Comparison of ENCODE assay signal across 8 mouse cellular contexts in the genomic region with DNA sequence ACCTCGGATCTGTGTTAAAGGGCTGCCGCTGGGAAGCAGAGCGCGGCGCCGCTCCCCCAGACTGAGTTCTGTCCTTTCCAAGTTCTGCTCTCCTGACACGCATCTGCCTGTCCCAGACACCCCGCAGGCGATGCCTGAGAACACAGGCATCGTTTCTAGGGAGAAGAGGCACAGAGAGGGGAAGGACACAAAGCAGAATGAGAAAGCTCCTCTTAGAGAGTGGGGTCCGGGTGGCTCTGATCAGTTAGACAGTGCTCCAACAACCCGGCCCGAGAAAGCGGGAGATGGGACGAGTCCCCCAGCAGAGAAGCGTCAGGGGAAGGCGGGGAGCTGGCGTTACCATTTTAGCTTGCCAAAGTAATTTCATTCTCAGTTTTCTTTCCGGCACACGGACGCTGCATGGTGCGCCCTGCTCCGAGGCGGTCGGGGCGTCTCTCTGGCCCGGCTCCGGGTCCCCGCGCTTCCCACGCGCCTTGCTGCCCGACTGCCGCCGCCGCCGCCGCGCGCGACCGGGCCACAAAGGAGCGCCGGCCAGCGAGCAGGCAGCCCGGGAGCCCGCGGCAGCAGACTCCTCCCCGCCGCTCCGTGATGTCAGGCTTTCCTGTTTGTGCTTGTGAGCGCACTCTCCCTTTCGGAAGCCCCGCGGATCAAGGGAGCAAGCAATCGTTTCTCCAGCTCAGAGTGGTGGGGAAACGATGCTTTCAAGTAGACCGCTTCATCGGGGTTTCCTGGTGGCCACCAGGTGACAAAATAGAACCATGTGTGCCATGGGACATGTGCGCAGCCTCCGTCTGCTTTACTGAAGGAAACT.
DNase-seq lines count a peak whose midpoint lies in the region; ATAC-seq and TF ChIP-seq lines count a peak whose summit lies in the region.

No protein-coding gene starts in this region.

- H3K4me1 ChIP-seq in hindbrain, embryonic 15.5 days (replicated peaks), result peaks cover 26% of the 10 kb centered on the region

- H3K9me3 ChIP-seq in hindbrain, embryonic 15.5 days, result no peaks in the 10 kb centered on the region

- intact Hi-C loops in gastrocnemius, adult 2 months (cut with DNase I), result loop anchor here (5.0 kb wide), 2 partner anchors 38 to 122 kb away; no protein-coding TSS in a partner anchor
- intact Hi-C loops in left cerebral cortex, postnatal 25 days (cut with DNase I), result loop anchor here (5.0 kb wide), 2 partner anchors 48 to 98 kb away; no protein-coding TSS in a partner anchor

- under 1% methylated on average over 61 of the region's 61 CpGs for WGBS in hindbrain, embryonic 15.5 days

- H3K36me3 ChIP-seq in hindbrain, embryonic 15.5 days, result no peaks in the 10 kb centered on the region

- H3K4me2 ChIP-seq in hindbrain, embryonic 15.5 days, result peak overlapping the region; percentile 98

- peak overlapping the region; percentile 92 for H3K27ac ChIP-seq in gastrocnemius, adult 2 months
- H3K27ac ChIP-seq in hindbrain, embryonic 15.5 days (replicated peaks), result peak overlapping the region; percentile 71

- TF ChIP-seq CTCF in gastrocnemius, adult 2 months (IDR thresholded peaks at IDR 0.05), result no peak

- H3K27me3 ChIP-seq in hindbrain, embryonic 15.5 days, result peaks cover 2% of the 10 kb centered on the region

- peak overlapping the region; percentile 49 for H3K9ac ChIP-seq in hindbrain, embryonic 15.5 days

- peak; percentile 66 for DNase-seq in T-cell, adult 2 months (ENCODE audit: low spot score)
- DNase-seq in cerebellum, adult 9-11 months, result peak; percentile 41
- DNase-seq in gastrocnemius, adult 2 months, result peak; percentile 90
- DNase-seq in left cerebral cortex, postnatal 25 days (ENCODE audit: low spot score in 2 of 2), result peak; percentile 46 to 64
- DNase-seq in right cerebral cortex, adult 2 months (ENCODE audit: low spot score in 2 of 2), result peak; percentile 50 to 65
- peak; percentile 58 to 78 for DNase-seq in urinary bladder, postnatal 36 days (ENCODE audit: low spot score in 2 of 2)

- H3K4me3 ChIP-seq in gastrocnemius, adult 2 months, result peak overlapping the region; percentile 82
- peak overlapping the region; percentile 47 for H3K4me3 ChIP-seq in hindbrain, embryonic 15.5 days

- ATAC-seq in hindbrain, embryonic 15.5 days (ENCODE audit: low FRiP score, low read depth), result peak; percentile 81
- peak; percentile 75 for ATAC-seq in megakaryocyte progenitor cell, adult 5-6 weeks (replicated peaks; ENCODE audit: poor library complexity)

Comparison
In these comparisons a context has a peak if more than half of its experiments do, and no peak if none do; other contexts are left out.
1. Peak in every context shown above with its lines: DNase-seq, ATAC-seq, H3K4me3 ChIP-seq and H3K27ac ChIP-seq.